Mouse (Mus musculus): ENCODE data around the gene Cdk18.
"Not testable (repeated sequence)": the region's sequence is repeated elsewhere in the genome, so short reads cannot be mapped to it uniquely, and the experiment has no call there.

Cdk18 gene

GRCm38 (mm10) chr1:132139416-132139864, at the start of gene Cdk18:
TSS of gene Cdk18 (minus strand) at chr1:132139684.
- DNase-seq (ENCODE audit: low spot score in 2 of 2) = peak; percentile 81 to 82

GRCm38 (mm10) chr1:132189231-132189630, 49.7 kb upstream of the Cdk18 start:
- no peak for DNase-seq (ENCODE audit: low spot score in 2 of 2)

- DNase-seq (ENCODE audit: low spot score in 2 of 2) = no peak
These were observed 49.1 kb upstream of the Cdk18 start for GRCm38 (mm10) chr1:132188442-132189066.

GRCm38 (mm10) chr1:132186303-132186702, 46.8 kb upstream of the Cdk18 start:
- DNase-seq (ENCODE audit: low spot score in 2 of 2) = no peak

- no peak for DNase-seq (ENCODE audit: low spot score in 2 of 2)
These were observed 32.1 kb upstream of the Cdk18 start for GRCm38 (mm10) chr1:132171619-132172018.

- DNase-seq (ENCODE audit: low spot score in 2 of 2) = no peak
These were observed 31.2 kb upstream of the Cdk18 start for GRCm38 (mm10) chr1:132170698-132171097.

- no peak for DNase-seq (ENCODE audit: low spot score in 2 of 2)
These were observed 28.8 kb upstream of the Cdk18 start for GRCm38 (mm10) chr1:132168115-132168767.

GRCm38 (mm10) chr1:132165859-132166258, 26.4 kb upstream of the Cdk18 start:
- DNase-seq (ENCODE audit: low spot score in 2 of 2) = no peak

GRCm38 (mm10) chr1:132164780-132165518, 25.5 kb upstream of the Cdk18 start:
- DNase-seq (ENCODE audit: low spot score in 2 of 2) = no peak

GRCm38 (mm10) chr1:132162618-132163017, 23.1 kb upstream of the Cdk18 start:
- DNase-seq (ENCODE audit: low spot score in 2 of 2) = not testable (repeated sequence)

GRCm38 (mm10) chr1:132161211-132161880, 21.9 kb upstream of the Cdk18 start:
- no peak for DNase-seq (ENCODE audit: low spot score in 2 of 2)

- no peak for DNase-seq (ENCODE audit: low spot score in 2 of 2)
These were observed 20.2 kb upstream of the Cdk18 start for GRCm38 (mm10) chr1:132159681-132160080.

- DNase-seq (ENCODE audit: low spot score in 2 of 2) = peak in 1 of 2 experiments; percentile 44
These were observed 19.3 kb upstream of the Cdk18 start for GRCm38 (mm10) chr1:132158741-132159140.

GRCm38 (mm10) chr1:132157808-132158207, 18.3 kb upstream of the Cdk18 start:
- no peak for DNase-seq (ENCODE audit: low spot score in 2 of 2)

GRCm38 (mm10) chr1:132157016-132157781, 17.7 kb upstream of the Cdk18 start:
- peak in 1 of 2 experiments; percentile 76 for DNase-seq (ENCODE audit: low spot score in 2 of 2)

GRCm38 (mm10) chr1:132155737-132156136, 16.3 kb upstream of the Cdk18 start:
- peak; percentile 69 to 81 for DNase-seq (ENCODE audit: low spot score in 2 of 2)

GRCm38 (mm10) chr1:132153691-132154090, 14.2 kb upstream of the Cdk18 start:
- no peak for DNase-seq (ENCODE audit: low spot score in 2 of 2)

GRCm38 (mm10) chr1:132153086-132153690, 13.7 kb upstream of the Cdk18 start:
- DNase-seq (ENCODE audit: low spot score in 2 of 2) = no peak

- DNase-seq (ENCODE audit: low spot score in 2 of 2) = no peak
These were observed 12.4 kb upstream of the Cdk18 start for GRCm38 (mm10) chr1:132151908-132152307.

GRCm38 (mm10) chr1:132150817-132151601, 11.5 kb upstream of the Cdk18 start:
- DNase-seq (ENCODE audit: low spot score in 2 of 2) = no peak

All from heart, adult 9 months (tissue).